Mouse (Mus musculus) urinary bladder, postnatal 36 days (tissue): ENCODE measurements around the gene Mea1.

Experiments used
- DNase-seq, 2 experiments: peaks; one replicate each; pipeline ENCODE4 v3.0.0; 2022; ENCODE audit warnings: low spot score in 2 of 2, mixed read lengths in 1 of 2

Mea1 gene

GRCm38 (mm10) chr17:46704887-46705835, 26.6 kb downstream of the Mea1 start, which contains the start of gene Ppp2r5d:
Gene Ppp2r5d, minus strand, starts transcription at chr17:46705111.
- DNase-seq = peak; percentile 96 to 97

- peak in 1 of 2 experiments; percentile 31 for DNase-seq
Observed at GRCm38 (mm10) chr17:46706375-46707089, 27.9 kb downstream of the Mea1 start.

DNA sequence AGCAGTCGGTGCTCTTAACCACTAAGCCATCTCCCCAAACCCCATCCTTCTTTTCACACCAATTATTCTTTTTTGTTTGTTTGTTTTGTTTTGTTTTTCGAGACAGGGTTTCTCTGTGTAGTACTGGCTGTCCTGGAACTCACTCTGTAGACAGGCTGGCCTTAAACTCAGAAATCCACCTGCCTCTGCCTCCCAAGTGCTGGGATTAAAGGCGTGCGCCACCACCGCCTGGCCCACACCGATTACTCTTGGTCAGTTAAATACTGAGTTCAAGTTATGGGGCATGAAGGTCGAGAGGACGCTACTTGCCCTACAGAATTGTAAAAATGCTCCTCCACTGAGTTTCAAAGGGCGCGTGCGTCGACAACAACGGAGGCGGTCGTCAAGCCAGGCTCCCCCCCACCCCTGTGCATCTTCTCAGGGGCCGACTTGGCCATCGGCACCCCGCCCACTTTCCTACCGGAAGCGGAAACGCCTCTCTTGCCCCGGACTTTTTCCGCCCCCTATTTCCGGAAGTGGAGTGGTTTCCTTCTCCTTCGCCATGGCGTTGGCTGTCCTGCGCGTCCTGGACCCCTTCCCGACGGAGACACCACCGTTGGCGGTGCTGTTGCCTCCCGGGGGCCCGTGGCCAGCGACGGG, 32.5 kb downstream of the Mea1 start, which contains the start of gene Pex6:
Pex6 (plus strand) TSS at position 505 of the 639 bp plus-strand sequence.
- DNase-seq = peak; percentile 87 to 92

DNA sequence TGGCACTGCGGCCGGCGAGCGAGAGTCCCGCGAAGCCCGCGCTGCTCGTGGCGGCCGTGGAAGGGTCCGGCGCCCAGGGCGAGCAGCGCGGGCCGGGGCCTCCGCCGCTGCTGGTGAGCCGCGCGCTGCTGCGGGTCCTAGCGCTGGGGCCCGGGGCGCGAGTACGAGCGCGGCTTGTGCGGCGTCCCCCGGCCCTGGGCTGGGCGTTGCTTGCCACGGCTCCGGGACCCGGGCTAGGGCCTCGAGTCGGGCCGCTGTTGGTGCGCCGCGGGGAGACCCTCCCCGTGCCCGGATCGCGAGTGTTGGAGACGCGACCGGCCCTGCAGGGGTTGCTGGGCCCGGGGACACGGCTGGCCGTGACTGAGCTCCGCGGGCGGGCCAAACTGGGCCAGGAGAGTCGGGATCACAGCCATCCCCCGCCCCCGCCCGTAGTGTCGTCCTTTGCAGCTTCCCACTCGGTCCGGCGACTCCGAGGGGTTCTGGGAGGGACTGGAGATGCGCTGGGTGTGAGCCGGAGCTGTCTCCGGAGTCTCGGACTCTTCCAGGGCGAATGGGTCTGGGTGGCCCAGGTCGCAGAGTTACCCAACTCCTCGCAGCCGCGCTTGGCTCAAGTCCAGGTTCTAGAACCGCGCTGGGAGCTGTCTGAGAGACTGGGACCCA, 33.1 kb downstream of the Mea1 start:
- DNase-seq = peak in 1 of 2 experiments; percentile 67

DNA sequence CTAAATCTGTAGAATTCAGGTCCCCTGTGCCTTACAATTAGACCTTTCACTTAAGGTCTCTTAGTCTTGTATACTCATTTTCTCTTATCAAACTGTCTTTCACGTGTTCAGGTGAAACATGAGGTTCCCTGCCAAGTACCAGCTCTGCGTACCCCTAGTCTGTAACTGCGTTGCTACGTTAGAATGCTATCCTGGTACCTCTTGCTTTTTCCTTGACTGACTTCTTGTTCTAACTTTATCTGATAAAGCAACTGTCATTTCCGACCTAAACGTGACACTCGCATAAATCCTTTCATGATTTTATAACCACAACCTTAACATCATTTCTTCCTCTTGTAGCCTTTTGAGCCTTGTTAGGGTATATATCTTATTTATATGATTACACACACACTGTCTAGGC, 33.8 kb downstream of the Mea1 start:
- no peak for DNase-seq

DNA sequence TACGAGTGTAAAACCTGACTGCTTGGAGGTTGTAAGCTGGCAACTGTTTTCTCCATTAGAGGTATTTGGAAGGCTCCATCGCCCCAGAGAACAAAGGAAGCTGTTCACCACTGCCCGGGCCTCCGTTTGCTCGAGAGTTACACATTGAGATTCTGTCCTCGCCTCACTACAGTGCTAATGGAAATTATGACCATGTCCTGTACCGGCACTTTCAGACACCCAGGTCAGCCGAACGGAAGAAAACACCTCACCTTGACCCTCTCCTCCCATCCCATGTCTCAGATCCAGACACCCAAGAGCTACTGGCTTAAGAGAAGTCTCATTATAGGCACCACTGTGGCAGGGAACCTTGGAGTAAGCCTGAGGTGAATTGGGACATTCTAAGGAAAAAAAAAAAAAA, 35.3 kb downstream of the Mea1 start:
- DNase-seq = no peak

GRCm38 (mm10) chr17:46714756-46715481, 36.3 kb downstream of the Mea1 start:
- no peak for DNase-seq

GRCm38 (mm10) chr17:46721077-46721476, 42.5 kb downstream of the Mea1 start:
- DNase-seq = no peak

DNA sequence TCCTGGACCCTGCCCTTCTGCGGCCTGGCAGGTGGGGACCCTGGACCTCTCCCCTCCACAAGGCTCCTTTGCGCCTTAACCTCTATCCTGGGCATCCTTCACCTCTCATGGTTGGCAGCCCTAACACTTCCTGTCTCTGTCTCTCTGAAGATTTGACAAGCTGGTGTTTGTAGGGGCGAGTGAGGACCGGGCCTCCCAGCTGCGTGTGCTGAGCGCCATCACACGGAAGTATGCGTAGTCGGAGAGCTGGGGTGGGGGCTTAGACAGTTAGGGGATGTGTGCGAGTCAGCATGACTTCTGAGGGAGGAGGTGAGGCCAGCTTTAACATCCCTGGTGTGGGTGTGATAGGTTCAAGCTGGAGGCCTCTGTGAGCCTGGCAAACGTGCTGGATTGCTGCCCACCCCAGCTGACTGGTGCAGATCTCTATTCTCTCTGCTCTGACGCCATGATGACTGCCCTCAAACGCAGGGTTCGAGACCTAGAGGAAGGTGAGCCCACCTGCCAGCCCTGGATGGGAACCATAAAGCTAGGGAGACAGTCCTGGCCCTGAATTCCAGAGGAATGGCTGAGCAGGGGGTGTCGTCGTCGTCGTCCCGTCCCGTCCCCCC, 46.0 kb downstream of the Mea1 start:
- no peak for DNase-seq

- DNase-seq = no peak
Observed at GRCm38 (mm10) chr17:46725273-46725672, 46.7 kb downstream of the Mea1 start.

GRCm38 (mm10) chr17:46725731-46726645, 47.4 kb downstream of the Mea1 start:
- no peak for DNase-seq

- no peak for DNase-seq
Observed at GRCm38 (mm10) chr17:46727271-46727670, 48.7 kb downstream of the Mea1 start.

DNA sequence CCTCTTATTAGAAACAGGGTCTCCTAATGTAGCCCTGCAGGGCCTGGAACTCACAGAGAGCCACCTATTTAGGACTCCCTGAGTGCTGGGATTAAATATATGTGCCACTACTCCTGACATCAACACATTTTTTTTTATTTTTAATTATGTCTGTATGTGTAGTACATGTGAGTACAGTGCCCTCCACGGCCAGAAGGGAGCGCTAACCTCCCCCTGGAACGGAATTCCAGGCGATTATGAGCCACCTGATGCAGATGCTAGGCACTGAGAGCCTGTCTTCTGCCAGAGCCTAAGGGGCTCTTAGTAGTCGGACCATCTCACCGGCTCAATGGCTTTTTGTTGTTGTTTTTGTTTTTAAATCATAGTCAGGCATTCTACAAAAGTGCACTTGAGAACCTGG, 49.4 kb downstream of the Mea1 start:
- no peak for DNase-seq

- DNase-seq = no peak
Observed at GRCm38 (mm10) chr17:46728496-46728895, 49.9 kb downstream of the Mea1 start.

DNA sequence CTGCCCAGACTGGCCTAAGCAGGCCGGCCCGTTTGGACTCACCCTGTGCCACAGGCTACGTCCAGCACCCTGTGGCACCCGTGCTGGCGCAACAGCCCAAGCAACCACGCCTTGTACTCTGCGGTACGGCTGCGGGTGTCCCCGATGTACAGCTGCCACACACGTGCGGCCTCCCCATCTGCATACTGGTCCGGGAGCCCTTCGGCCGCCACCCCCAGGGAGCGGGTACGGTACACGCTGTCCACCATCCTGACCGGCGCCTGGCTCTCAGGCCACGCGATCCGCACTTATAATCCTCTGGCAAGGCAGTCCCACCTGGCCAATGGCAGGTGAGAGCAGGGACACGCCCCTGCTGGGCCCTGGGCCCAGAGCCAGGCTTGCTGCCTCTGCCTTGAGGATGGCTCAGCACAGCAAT, 50.3 kb downstream of the Mea1 start, which contains the start of gene Gnmt:
Gnmt (minus strand) TSS at position 265 of the 415 bp plus-strand sequence.
- peak; percentile 32 to 37 for DNase-seq
